Mouse (Mus musculus) myocyte (in vitro differentiated cells): ENCODE results near the gene Zfhx3. TPM values are rescaled to one million over a fixed set of nuclear protein-coding genes. Genes with fewer than 3 reads are reported as not detected.

ENCODE experiments used
- H3K27me3 ChIP-seq: one replicate; pipeline ENCODE4 v1.6.1; 2011; ENCODE audit not compliant: control insufficient read depth, insufficient read depth, insufficient read length
- H3K36me3 ChIP-seq: one replicate; pipeline ENCODE4 v1.6.1; 2011; ENCODE audit not compliant: control insufficient read depth, insufficient read depth
- H3K4me2 ChIP-seq: one replicate; pipeline ENCODE4 v1.6.1; 2011; ENCODE audit warnings: low read depth, control low read depth
- H3K4me3 ChIP-seq: one replicate; pipeline ENCODE4 v1.5.1; 2011; ENCODE audit warnings: mild to moderate bottlenecking, control low read depth, moderate library complexity
- H3K79me2 ChIP-seq: one replicate; pipeline ENCODE4 v1.6.1; 2011; ENCODE audit not compliant: control insufficient read depth, insufficient read depth
- H3ac ChIP-seq: one replicate; pipeline ENCODE4 v1.6.1; 2011; ENCODE audit not compliant: control insufficient read depth, insufficient read length
- CEBPB ChIP-seq: IDR thresholded peaks from 2 replicates; pipeline ENCODE4 v1.6.1; 2011; ENCODE audit warnings: mild to moderate bottlenecking, moderate library complexity; ENCODE audit not compliant: poor library complexity, insufficient read depth, severe bottlenecking
- E2F4 ChIP-seq: IDR thresholded peaks from one replicate; pipeline ENCODE4 v1.6.1; 2011; ENCODE audit warnings: mild to moderate bottlenecking, control low read depth, moderate library complexity; ENCODE audit not compliant: insufficient read depth
- MAX ChIP-seq: IDR thresholded peaks from one replicate; pipeline ENCODE4 v1.6.1; 2011; ENCODE audit warnings: low read depth, mild to moderate bottlenecking, control low read depth
- MYOD1 ChIP-seq, 3 experiments: IDR thresholded peaks; one replicate each; pipeline ENCODE4 v1.6.1; 2011; ENCODE audit warnings: control low read depth in 2 of 3, low read depth in 2 of 3, mild to moderate bottlenecking in 2 of 3, moderate library complexity in 1 of 3; ENCODE audit not compliant: insufficient read length in 2 of 3, control insufficient read depth in 1 of 3
- MYOG ChIP-seq, 3 experiments: IDR thresholded peaks; one replicate each; pipeline ENCODE4 v1.6.1; 2011; ENCODE audit warnings: control low read depth in 2 of 3, low read depth in 2 of 3, mild to moderate bottlenecking in 2 of 3; ENCODE audit not compliant: insufficient read length in 2 of 3, control insufficient read depth in 1 of 3, insufficient read depth in 1 of 3
- POLR2A ChIP-seq: IDR thresholded peaks from one replicate; pipeline ENCODE4 v1.6.1; 2011; ENCODE audit warnings: low read depth, mild to moderate bottlenecking, control low read depth, moderate library complexity; ENCODE audit not compliant: insufficient read length
- POLR2AphosphoS2 ChIP-seq: IDR thresholded peaks from one replicate; pipeline ENCODE4 v1.6.1; 2011; ENCODE audit warnings: low read depth, control low read depth; ENCODE audit not compliant: insufficient read length
- REST ChIP-seq: IDR thresholded peaks from one replicate; pipeline ENCODE4 v1.6.1; 2011; ENCODE audit warnings: mild to moderate bottlenecking, control low read depth, moderate library complexity; ENCODE audit not compliant: insufficient read depth, insufficient read length
- SRF ChIP-seq: IDR thresholded peaks from one replicate; pipeline ENCODE4 v1.6.1; 2011; ENCODE audit warnings: low read depth; ENCODE audit not compliant: control insufficient read depth, insufficient read length
- TCF12 ChIP-seq: IDR thresholded peaks from one replicate; pipeline ENCODE4 v1.6.1; 2011; ENCODE audit warnings: mild to moderate bottlenecking, control low read depth; ENCODE audit not compliant: poor library complexity, insufficient read depth, severe bottlenecking
- TCF3 ChIP-seq: IDR thresholded peaks from one replicate; pipeline ENCODE4 v1.6.1; 2011; ENCODE audit warnings: low read depth, control low read depth; ENCODE audit not compliant: insufficient read length
- USF1 ChIP-seq: IDR thresholded peaks from one replicate; pipeline ENCODE4 v1.6.1; 2011; ENCODE audit warnings: low read depth, mild to moderate bottlenecking, control low read depth, moderate library complexity
- polyA plus RNA-seq: library from polyadenylated mRNA; unstranded; fragments of >200 nt; fragmentation: generic; extraction: Trizol; gene quantifications from one replicate; pipeline ENCODE4 v1.2.1, GENCODE M21; 2012; ENCODE audit warnings: missing spikeins

Gene Zfhx3
- polyA plus RNA-seq, 1 experiment: 3.0 TPM

GRCm38 (mm10) chr8:108788762-108789157 is 846.3 kb downstream of the Zfhx3 start:
- no peak for TF ChIP-seq TCF3
- no peak for TF ChIP-seq CEBPB
- no peak for TF ChIP-seq MYOG (IDR thresholded peaks at IDR 0.05; ENCODE audit: control insufficient read depth in 1 of 3, insufficient read depth in 1 of 3, insufficient read length in 2 of 3, low read depth in 2 of 3)
- TF ChIP-seq POLR2A: no peak
- no peak for TF ChIP-seq POLR2AphosphoS2
- TF ChIP-seq E2F4: no peak
- TF ChIP-seq USF1: no peak
- TF ChIP-seq SRF: no peak
- TF ChIP-seq TCF12: no peak
- TF ChIP-seq MYOD1 (IDR thresholded peaks at IDR 0.05; ENCODE audit: control insufficient read depth in 1 of 3, insufficient read length in 2 of 3, low read depth in 2 of 3): no peak
- TF ChIP-seq MAX: no peak
- TF ChIP-seq REST: no peak
- Histone ChIP-seq H3K79me2 (peaks cover 55% of the 10 kb centered on the region), H3K27me3 (no peaks in the 10 kb centered on the region), H3K36me3 (peaks cover 9% of the 10 kb centered on the region), H3K4me3 (no peak overlapping the region), H3ac (no peak overlapping the region), H3K4me2 (no peak overlapping the region)

- H3K27me3 ChIP-seq: no peaks in the 10 kb centered on the region
- H3ac ChIP-seq: no peak overlapping the region
- H3K36me3 ChIP-seq: peaks cover 21% of the 10 kb centered on the region
- no peak overlapping the region for H3K4me2 ChIP-seq
- peaks cover 38% of the 10 kb centered on the region for H3K79me2 ChIP-seq
- TF ChIP-seq CEBPB: no peak
- TF ChIP-seq REST: no peak
- no peak for TF ChIP-seq E2F4
- TF ChIP-seq MYOG (IDR thresholded peaks at IDR 0.05; ENCODE audit: control insufficient read depth in 1 of 3, insufficient read depth in 1 of 3, insufficient read length in 2 of 3, low read depth in 2 of 3): peak in 1 of 3 experiments; percentile 61
- no peak for TF ChIP-seq SRF
- no peak for TF ChIP-seq POLR2A
- TF ChIP-seq USF1: no peak
- TF ChIP-seq MYOD1 (IDR thresholded peaks at IDR 0.05; ENCODE audit: control insufficient read depth in 1 of 3, insufficient read length in 2 of 3, low read depth in 2 of 3): peak in 2 of 3 experiments; percentile 41 to 45
- no peak for TF ChIP-seq POLR2AphosphoS2
- TF ChIP-seq TCF3: no peak
- TF ChIP-seq MAX: no peak
- TF ChIP-seq TCF12: no peak
- H3K4me3 ChIP-seq: no peak overlapping the region
These were observed 848.3 kb downstream of the Zfhx3 start for GRCm38 (mm10) chr8:108790559-108791293.

GRCm38 (mm10) chr8:108796076-108796475 is 853.6 kb downstream of the Zfhx3 start:
- Histone ChIP-seq H3K4me2 (peak overlapping the region; percentile 40), H3K36me3 (peaks cover 26% of the 10 kb centered on the region), H3K27me3 (no peaks in the 10 kb centered on the region), H3K4me3 (no peak overlapping the region), H3ac (no peak overlapping the region), H3K79me2 (peaks cover 20% of the 10 kb centered on the region)
- no peak for TF ChIP-seq MAX
- TF ChIP-seq REST: no peak
- TF ChIP-seq MYOD1 (IDR thresholded peaks at IDR 0.05; ENCODE audit: control insufficient read depth in 1 of 3, insufficient read length in 2 of 3, low read depth in 2 of 3): no peak
- no peak for TF ChIP-seq TCF3
- TF ChIP-seq POLR2AphosphoS2: no peak
- TF ChIP-seq SRF: no peak
- no peak for TF ChIP-seq MYOG (IDR thresholded peaks at IDR 0.05; ENCODE audit: control insufficient read depth in 1 of 3, insufficient read depth in 1 of 3, insufficient read length in 2 of 3, low read depth in 2 of 3)
- TF ChIP-seq TCF12: no peak
- no peak for TF ChIP-seq E2F4
- no peak for TF ChIP-seq CEBPB
- TF ChIP-seq USF1: no peak

- peaks cover 20% of the 10 kb centered on the region for H3K79me2 ChIP-seq
- no peak for TF ChIP-seq MAX
- no peak for TF ChIP-seq REST
- no peak for TF ChIP-seq USF1
- no peak for TF ChIP-seq POLR2AphosphoS2
- no peak for TF ChIP-seq TCF12
- no peak for TF ChIP-seq TCF3
- no peak for TF ChIP-seq MYOD1 (IDR thresholded peaks at IDR 0.05; ENCODE audit: control insufficient read depth in 1 of 3, insufficient read length in 2 of 3, low read depth in 2 of 3)
- TF ChIP-seq E2F4: no peak
- no peak for TF ChIP-seq POLR2A
- TF ChIP-seq SRF: no peak
- TF ChIP-seq CEBPB: no peak
- no peak for TF ChIP-seq MYOG (IDR thresholded peaks at IDR 0.05; ENCODE audit: control insufficient read depth in 1 of 3, insufficient read depth in 1 of 3, insufficient read length in 2 of 3, low read depth in 2 of 3)
- peaks cover 27% of the 10 kb centered on the region for H3K36me3 ChIP-seq
These were observed 854.4 kb downstream of the Zfhx3 start for GRCm38 (mm10) chr8:108796882-108797281.

More at GRCm38 (mm10) chr8:108796882-108797281, 854.4 kb downstream of the Zfhx3 start:
- H3K4me2 ChIP-seq: peak overlapping the region; percentile 77
- H3K27me3 ChIP-seq: no peaks in the 10 kb centered on the region
- no peak overlapping the region for H3K4me3 ChIP-seq
- no peak overlapping the region for H3ac ChIP-seq
